Mouse (Mus musculus): ENCODE data around the gene Gm21719. TPM values are rescaled to one million over a fixed set of nuclear protein-coding genes. Genes with fewer than 3 reads are reported as not detected.
"Not testable (repeated sequence)": the region's sequence is repeated elsewhere in the genome, so short reads cannot be mapped to it uniquely, and the experiment has no call there.

Gm21719 gene
- not detected in 2 replicates for polyA plus RNA-seq (2012)

DNA sequence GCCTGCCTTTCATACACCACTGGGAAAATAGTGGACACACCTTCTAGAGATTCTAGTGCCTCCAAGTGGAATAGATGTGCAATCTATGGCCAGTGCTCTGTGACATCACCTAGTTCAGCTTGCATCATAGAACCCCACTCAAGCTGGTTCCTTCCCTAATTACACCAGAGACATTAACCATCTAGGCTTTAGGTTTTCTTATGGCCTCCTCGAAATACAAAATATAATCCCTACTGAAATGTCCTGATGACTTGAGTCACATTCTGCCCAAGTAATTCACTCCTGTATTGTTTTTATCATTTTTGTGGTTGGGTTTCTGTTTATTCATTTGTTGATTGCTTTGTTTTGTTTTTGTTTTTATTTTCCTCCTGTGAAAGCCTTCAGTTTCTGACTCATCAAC lies at the start of gene Gm21719:
Gm21719 (minus strand) TSS at position 101 of the 400 bp plus-strand sequence.
- not testable (repeated sequence) for TF ChIP-seq GATA1 (IDR thresholded peaks at IDR 0.05; ENCODE audit: low read length)

Other genes with a start within 250 kb of the Gm21719 start
- gene Gm28919, start 99.3 kb downstream of the Gm21719 start, polyA plus RNA-seq (2012) = not detected in 2 replicates
- gene Gm20830, start 235.4 kb upstream of the Gm21719 start, polyA plus RNA-seq (2012) = not detected in 2 replicates

Measured in G1E-ER4 (cell line).